Mouse (Mus musculus) lung, postnatal 0 days (tissue): ENCODE measurements around the gene Jade1.

ENCODE experiments used
- CTCF ChIP-seq: IDR thresholded peaks from 2 replicates; pipeline ENCODE4 v1.5.1; 2016; ENCODE audit warnings: antibody characterized with exemption, mild to moderate bottlenecking
- EP300 ChIP-seq: IDR thresholded peaks from 2 replicates; pipeline ENCODE4 v1.6.1; 2016; ENCODE audit warnings: antibody characterized with exemption, mild to moderate bottlenecking, control low read depth

DNA sequence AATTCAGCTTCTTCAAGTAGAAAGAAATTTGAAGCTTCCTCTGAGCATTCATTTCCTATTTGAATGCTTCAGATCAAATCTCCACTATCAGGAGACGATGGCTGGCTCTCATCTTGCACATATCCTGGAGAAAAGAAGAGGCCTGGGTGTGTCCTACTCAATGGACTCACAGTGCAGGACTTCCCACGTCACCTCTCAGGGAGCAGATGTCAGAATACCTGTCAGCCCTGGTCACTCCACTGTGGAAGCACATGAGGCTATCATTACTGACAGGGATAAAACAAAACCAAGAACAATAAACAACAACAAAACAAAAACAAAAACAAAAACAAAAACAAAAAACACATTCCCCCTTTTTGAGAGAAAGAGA, 32.5 kb upstream of the Jade1 start:
- no peak for TF ChIP-seq EP300
- TF ChIP-seq CTCF, result no peak
